Mouse (Mus musculus): Measurements from ENCODE around the gene Dnm3.

Dnm3 gene

DNA sequence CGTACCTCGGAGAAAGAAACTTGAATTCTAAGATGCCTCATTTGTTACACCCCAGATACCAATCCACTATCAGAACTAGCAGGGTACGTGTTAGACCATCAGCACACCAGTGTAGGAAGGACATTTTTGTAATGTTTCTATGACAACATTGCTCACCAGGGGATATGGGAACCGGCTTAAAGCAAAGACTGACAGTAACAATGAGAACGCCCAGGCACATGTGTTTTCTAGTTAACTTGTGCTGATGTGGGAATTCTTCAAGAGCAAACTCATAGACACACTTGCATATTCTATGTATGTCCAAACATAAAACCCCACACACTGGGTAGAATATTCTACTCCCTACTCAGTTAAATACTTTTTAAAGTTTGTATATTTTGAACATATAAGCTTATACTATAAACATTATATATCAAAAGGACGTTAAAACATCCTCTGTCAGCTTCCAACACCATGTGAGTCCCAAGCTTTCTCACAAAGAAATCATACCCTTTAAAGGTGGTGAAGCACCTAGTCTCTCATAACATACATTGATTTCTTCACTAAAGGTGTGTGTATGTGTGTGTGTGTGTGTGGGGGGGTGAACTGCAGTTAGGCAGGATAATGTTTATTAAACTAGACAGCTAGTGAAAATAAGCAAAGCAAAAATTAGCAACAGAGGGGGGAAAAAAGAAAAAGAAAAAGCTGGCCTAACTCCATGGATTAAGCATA is 369.0 kb downstream of the Dnm3 start:
- DNase-seq (ENCODE audit: low read depth, low spot score), result no peak

DNA sequence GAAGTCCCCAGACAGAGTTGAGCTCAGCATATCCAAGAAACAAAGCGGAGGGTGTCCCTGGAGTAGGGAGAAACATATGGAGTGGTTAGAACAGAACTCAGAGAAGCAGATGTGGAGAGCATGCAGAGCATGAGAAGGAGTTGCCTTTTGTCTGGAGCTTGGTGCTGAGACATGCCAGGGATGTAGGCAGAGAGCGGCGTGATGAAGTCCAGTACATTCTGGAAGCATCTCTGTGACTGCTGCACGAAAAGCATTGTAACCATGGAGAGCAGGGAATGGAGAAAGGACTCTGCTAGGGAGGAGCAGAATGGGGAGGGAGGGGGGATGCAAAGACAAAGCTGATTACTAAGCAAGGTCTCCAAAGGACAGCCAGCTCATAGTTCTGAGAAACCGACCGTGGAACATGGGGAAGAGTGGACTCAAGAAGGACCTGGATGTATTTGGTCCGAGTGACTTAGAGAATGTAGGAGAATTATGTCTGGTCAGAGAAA is 369.6 kb downstream of the Dnm3 start:
- no peak for DNase-seq (ENCODE audit: low read depth, low spot score)

DNA sequence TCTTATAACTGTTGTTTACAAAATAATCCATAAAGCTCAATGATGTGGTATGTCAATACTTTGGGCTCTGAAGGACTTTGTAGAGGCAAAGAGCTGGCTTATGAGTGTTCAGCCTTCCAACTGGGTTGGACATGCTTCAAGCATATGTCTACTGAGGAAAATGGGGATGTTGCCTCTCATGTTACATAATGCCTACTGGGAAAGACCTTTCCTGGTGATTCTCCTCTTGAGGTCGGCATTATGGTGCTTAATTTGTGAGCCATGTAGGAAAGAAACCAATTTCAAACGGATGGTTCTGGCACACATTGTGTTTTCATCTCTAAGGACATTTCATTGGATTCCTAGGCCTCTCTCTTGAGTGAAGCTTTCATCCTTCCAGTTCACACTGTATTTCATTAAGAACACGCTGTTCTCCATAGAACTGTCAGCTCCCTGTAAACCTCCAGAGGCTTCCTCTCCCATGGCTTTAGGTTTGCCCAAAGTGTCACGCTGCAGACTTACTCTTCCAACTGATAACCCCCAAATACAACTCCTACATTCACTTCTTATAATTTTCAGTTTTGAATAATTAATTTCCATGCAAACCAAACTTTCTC is 370.7 kb downstream of the Dnm3 start:
- no peak for DNase-seq (ENCODE audit: low read depth, low spot score)

DNA sequence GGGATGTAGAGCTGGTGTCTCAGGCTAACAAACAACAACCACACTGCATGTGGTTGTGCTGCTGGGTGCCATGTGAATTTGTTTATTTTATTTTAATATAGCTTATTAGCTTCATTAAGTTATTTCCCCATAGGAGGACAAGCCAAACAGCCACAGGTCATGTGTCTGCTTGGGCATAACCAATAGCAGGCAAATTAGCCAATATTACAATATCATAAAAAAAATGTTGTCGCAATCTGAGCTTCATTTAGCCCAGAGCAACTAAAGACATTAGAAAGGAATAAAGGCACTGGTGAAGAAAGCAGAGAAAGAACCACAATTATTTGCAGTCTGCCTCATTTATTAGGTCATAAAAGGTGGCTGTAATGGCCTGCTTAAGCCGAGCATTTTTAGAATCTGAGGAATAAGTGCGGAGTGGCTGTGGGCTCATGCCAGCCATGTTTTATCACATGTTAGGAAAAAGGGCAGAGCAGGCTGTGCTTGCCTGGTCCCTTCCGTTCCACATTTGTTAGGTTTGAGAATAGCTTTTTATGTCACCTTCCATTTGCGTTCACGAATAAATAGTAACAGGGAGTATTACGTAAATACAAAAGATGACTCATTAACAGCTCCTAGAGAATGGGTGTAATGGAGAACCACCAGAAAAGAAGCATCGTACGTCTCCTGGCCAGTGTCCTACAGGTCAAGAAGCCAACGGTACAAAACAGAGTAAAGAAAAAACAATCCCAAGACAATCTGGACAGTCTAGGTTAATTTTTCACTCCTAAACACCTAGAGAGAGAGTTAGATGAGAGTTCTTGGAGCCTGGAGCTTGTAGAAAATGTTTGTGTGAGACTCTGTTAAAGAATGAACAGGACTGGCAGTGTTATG is 376.6 kb downstream of the Dnm3 start:
- peak; percentile 50 for DNase-seq (ENCODE audit: low read depth, low spot score)

DNA sequence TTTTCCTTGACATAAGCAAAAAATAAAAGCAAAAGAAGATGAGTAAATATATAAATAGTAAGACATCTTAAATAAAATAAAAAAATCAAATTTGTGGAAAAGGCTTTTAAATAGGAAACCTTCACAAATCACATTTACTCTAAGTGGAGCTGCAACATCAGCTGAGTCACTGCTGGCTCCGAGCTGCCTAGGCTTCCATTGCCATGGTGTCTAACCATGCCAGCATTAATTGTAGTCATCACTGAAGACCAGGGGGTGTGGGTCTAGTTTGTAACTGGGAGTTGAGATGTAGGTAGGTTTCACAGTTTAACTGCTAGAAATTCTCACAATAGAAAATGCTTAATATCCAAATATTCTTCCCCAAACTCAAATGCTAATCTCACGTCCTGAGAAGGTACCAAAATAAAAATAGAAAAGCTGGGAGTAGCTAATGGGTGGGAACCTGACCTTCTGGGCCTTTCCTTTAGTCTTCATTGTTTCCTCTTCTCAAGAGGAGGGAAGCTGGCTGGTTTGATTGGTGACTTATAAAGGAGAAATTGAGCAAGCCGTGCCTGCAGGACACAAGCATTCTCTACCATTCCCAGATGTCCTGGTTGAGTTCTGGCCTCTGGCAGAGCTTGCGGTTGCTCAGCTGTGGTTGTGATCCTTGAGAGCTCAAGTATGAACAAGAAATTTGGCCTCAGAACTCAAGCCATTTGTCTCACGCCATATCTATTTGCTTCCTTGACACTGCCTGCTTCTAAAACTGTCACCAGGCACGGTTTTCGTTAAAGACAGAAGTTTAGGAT is 377.6 kb downstream of the Dnm3 start:
- no peak for DNase-seq (ENCODE audit: low read depth, low spot score)

DNA sequence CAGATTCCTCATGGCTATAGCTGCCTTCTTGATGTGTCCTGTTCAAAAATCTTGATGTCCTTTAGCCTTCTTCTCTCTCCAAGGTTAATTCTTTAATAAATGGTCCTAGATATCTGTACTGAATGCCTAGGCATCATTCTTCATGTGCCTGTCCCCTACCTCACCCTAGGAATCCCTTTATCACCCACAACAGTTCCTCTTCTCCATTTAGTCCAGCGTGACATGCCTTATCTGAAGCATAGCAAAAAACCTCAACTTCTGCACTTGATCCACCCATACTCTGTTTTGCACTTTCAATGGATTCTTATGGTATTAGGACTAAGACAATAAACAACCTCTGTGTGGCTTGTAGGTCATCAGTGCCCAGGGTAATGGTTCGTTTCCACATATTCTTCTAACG is 378.6 kb downstream of the Dnm3 start:
- no peak for DNase-seq (ENCODE audit: low read depth, low spot score)

DNA sequence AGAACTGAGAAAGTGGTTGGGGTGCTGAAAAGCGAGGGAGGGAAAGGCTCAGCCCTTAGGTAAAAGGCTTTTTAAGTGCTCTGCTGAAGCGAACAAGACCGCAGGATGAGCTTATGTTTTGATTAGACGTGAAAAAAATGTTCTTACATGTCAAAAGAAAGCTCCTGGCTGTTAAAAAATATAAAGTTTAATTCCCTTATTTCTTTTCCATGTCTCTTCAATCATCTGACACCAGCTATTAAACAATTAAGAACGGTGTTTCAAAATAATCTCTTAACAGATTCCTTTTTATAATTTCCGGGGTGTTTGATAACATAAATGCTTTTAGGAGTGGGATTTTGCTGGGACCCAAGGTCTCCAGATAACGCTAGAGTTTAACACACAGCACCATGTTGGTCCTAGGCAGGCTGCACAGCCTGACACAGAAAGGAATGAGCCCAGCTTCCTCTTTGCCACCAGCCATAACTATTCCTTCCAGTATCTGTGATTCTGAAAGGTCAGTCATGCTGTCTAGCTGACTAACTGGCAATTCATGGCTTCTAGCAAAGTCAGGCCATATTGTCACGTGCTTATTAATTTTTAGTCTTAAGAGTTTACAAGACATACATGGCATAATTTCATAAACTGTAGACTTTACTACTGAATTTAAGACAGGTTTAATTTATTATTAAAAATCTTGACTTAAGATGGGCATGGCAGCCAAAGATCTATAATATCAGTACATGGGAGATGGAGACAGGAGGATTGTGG is 383.1 kb downstream of the Dnm3 start:
- no peak for DNase-seq (ENCODE audit: low read depth, low spot score)

DNA sequence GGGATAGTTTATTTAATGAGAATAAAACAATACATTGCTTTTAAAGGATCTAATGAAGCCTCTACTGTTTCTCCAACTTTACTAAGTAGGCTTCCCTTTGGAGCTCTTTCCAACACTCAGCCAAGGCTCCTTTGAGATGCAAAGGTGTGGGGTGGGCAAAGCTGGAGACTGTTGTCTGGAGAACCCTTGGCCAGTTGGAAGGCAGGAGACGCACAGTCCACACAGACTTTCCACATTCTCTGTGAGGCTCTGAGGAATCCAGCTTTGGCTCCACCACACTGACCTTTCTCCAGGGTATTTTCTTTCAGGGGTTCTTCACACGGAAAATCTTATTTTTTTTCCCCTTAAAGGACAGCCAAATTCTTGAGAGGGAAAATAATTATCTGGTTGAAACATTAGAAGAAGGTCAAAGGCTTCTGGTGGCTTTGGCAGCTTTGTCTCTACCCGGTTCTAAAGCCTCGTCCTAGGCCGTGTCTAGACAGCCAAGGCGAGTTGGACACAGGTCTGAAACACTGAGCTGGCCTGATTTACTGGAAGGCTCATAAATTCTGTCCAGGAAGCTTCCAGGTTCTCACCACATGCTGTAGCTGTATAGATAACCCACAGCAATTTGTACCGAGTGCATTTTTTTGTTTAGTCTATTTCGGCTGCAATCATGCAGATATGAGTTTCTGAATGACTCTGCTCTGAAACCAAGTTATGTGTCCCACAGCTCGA is 383.9 kb downstream of the Dnm3 start:
- no peak for DNase-seq (ENCODE audit: low read depth, low spot score)

DNA sequence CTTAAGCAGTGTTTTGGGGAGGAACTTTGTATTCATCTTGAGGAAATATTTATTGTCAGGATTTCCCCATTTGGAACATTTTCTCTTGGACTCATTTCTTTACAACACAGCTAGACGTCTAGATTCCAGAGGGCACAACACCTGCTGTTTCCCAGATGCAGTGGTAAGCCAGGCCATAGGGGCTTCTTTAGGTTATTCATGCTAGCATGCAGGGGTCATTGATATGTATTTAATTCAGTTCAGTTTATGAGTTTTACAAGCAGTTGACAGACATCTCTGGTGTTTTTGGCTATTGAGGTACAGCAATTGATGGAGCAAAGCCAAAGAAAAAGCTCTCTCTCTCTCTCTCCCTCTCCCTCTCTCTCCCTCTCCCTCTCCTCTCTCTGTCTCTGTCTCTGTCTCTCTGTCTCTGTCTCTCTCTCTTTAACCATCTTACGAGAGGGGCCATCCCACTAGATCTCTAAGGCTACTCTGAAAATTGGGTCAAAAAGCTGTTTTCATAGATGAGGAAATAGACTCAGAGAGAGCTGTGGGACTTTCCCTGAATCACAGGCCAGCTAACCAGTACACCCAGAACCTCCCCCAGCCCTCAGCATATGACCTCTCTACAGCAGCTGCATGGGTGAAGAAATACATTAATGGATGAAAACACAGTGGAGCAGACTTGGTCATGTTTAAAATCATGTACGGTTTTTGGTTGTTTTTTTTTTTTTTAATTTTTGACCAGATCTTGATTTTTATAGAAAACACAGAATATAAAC is 384.8 kb downstream of the Dnm3 start:
- DNase-seq (ENCODE audit: low read depth, low spot score), result no peak

DNA sequence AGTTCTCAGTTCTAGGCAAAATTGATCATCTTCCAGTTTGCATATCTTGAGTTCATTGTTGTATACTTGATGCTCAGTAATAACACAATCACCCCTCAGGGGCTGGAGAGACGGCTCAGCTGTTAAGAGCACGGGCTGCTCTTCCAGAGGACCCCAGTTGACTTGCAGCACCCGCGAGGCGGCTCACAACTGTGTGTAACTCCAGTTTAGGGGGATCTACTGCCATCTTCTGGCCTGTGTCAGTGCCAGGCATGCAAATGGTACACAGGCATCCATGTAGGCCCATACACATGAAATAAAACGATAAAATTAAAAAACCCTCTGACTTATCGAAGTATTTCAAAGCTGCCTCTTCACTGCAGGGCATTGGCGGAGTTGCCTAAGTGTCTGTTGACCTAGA is 385.4 kb downstream of the Dnm3 start:
- no peak for DNase-seq (ENCODE audit: low read depth, low spot score)

DNA sequence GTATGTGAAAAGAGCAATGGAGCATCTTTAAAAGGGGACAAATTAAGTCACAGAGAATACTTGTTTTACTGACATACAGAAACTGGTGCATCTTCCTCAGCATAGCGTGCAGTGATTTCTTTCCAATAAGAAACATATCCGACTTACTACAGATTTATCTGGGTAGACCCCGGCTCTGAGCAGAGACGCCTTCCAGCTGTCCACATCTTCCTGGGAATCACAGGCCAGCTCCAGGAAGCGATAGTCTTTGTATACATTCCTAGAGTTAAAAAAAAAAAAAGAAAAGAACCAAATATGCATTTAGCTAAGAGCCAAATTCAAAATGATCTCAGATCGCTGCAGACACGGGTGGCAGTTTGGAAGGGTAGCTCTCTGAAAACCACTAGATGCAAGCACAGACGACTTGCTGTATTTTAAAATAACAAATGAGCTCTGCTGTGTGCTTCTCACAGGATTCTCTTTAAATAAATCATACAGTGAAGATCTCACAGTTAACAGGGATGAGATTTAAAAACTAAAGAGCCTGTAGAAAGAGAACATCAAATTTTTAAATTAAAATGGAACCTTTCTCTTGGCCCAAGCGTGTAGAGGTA is 393.9 kb downstream of the Dnm3 start:
- DNase-seq (ENCODE audit: low read depth, low spot score), result no peak

DNA sequence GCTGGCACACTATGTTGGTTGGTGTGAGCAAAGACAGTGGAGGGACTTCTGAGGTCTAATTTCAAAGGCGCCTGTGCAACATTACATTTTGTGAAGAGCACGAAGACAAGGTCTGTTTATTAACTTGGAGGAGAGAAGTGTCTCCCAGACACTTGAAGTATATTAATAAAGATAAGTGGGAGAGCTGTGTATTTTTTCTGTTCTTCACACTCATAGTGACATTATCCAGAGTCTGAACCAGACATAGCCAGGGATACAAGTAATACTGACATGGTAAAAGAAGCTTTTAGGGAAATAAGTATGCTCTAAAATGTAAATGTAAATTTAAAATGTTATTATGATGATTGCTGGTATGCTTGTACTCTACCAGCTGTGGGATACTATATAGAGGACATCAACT is 394.5 kb downstream of the Dnm3 start:
- no peak for DNase-seq (ENCODE audit: low read depth, low spot score)

DNA sequence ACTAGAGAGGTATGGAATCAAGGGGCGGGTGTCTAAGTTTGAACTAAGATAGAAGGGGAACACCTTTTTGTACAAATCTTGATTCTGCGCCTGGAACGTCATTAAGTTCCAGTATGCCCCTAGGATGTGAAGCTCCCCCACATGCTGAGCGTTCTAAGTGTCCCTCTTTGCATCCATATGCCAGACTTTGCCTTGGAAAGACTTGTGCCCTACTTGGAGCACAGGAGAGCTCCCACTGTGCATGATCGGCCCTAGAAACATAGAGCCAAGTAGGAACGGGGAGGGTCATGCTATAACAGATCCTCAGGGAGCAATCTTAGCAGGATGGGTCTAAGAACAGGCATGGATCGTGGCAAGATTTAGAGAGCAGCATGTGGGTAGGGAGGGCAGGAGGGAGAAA is 395.1 kb downstream of the Dnm3 start:
- no peak for DNase-seq (ENCODE audit: low read depth, low spot score)

DNA sequence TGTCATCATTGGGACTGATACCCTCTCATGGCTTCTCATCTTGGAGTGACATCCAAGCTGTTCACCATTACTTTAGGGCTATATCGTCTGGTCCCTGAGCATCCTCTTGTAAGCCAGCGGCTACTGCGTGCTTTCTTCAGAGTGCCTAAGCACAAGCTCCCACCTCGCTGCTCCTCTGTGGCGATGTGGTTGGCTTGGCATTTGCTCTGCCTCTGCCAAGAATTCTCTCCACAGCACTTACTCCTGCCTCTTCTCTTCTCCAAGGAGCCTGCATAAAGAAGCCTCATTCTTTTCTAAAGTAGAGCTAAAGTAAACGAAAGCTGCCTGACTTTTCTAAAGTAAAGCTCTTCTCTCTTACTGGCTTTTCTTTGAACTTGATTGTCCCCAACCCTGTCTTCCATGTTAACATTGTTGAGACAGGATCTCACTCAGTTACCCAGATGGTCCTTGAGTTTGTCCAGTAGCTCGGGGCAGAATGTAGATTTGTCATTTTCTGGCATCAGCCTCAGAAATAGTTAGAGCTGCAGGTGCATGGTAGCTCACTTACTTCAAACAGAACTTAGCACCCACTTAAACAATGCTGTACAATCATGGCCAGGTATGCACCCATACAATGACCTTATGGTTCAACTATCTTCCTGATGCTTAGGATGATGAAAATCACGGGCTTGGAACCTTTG is 396.0 kb downstream of the Dnm3 start:
- no peak for DNase-seq (ENCODE audit: low read depth, low spot score)

DNA sequence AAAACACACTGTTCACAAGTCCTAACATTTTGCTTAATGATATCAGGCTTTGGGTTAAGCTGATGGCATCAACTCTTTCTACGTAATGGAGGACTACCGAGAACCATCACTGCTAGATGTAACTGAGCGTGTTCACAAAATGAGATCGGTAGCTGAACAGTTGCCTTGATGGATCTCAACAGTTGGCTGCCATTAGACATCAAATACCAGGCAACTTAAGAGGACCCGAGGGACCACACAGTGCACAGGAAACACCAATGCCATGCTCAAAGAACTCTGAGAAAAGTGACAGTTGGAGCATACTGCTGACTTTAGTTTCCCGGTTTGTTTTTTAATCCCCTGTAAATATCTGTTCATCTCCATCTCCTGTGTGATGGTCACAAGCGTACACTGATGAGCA is 397.8 kb downstream of the Dnm3 start:
- no peak for DNase-seq (ENCODE audit: low read depth, low spot score)

DNA sequence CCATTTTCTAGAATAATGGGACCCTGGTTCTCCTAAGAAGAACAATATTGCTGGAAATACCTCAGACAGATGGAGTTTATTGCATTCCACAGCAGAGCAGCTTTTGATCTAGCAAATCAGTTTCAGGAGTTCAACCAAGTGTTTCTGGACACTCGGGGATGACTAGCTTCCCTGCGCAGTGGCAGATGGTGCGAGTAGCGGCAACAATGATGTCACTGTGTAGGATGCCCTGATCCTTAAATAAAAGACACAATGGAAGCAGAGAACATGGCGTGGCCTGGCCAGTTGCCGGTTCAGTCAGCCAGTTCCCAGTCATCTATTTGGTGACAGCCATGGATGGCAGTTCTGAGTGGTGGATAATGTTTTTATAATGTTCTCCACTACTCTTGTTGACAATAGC is 400.4 kb downstream of the Dnm3 start:
- DNase-seq (ENCODE audit: low read depth, low spot score), result no peak

DNA sequence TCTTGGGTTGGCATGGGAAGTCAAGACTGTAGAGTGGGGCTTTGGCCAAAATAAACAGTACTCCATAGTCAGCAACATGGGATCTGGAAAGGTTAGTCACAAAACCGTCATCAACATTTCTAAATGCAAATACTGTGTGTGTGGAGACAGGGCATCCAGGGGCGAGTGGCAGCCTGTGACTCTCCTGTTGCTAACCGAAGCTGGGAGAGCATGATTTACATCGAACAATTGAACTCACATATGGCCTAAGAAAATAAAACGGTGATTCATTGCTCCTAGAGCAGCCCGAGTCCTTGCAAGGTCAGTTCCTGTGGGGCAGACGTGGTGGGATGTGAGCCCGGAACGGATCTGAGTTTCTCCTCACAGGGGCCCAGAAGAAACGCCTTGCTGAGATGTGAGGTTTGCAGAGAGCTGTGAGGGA is 401.2 kb downstream of the Dnm3 start:
- peak; percentile 67 for DNase-seq (ENCODE audit: low read depth, low spot score)

DNA sequence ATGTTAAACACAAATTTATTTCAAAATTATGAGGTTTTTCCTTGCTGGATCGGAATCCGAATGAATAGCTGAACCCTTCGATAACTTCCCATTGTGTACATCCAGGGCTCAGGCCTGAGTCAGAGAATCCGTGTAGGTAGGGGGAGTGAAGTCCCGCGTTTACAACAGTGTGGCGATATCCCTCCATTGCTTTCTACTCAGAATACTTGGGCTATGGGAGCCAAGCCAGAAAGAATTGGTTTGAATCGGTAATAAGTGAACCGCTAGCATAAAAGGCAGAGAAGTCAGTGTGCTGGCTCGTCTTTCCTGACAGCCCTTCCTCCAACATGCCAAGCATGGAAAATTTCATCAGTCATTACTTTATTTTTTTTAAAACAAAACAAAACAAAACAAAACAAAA is 402.0 kb downstream of the Dnm3 start:
- no peak for DNase-seq (ENCODE audit: low read depth, low spot score)

DNA sequence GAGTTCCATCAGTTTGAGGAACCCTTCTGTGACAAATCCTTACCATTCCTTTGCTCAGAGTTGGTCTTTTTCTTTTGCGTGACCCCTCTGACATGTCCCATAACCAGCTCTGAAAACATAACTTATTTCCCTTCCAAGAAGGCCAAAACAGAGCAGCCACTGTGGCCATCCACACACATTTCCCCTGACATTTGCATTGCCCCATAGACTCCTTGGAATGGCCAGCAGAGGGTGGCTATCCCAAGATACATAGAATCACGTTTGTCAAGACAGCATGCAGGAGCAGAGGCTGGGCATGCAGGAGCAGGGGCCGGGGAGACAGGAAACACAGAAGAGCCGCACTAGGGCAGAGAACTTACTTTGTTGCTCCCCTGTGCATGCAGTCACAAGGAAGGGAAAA is 402.4 kb downstream of the Dnm3 start:
- DNase-seq (ENCODE audit: low read depth, low spot score), result peak; percentile 43
